Mouse (Mus musculus): ENCODE measurements around the gene 4930523C07Rik.

Gene 4930523C07Rik

GRCm38 (mm10) chr1:160045056-160045715 is 1.0 kb downstream of the 4930523C07Rik start:
- in situ Hi-C loops (cut with MboI, MseI): loop anchor here (25.0 kb wide), 1 partner anchor 742 kb away; the partner anchor contains the start of gene Rabgap1l

- in situ Hi-C loops (cut with MboI, MseI): loop anchor here (25.0 kb wide), 1 partner anchor 741 kb away; the partner anchor contains the start of gene Rabgap1l
Measured at GRCm38 (mm10) chr1:160045971-160046370, 1.8 kb downstream of the 4930523C07Rik start.

GRCm38 (mm10) chr1:160046786-160047185 is 2.6 kb downstream of the 4930523C07Rik start:
- in situ Hi-C loops (cut with MboI, MseI): loop anchor here (25.0 kb wide), 1 partner anchor 741 kb away; the partner anchor contains the start of gene Rabgap1l

GRCm38 (mm10) chr1:160047481-160047931 is 3.3 kb downstream of the 4930523C07Rik start:
- in situ Hi-C loops (cut with MboI, MseI): loop anchor here (25.0 kb wide), 1 partner anchor 740 kb away; the partner anchor contains the start of gene Rabgap1l

- in situ Hi-C loops (cut with MboI, MseI): loop anchor here (25.0 kb wide), 1 partner anchor 738 kb away; the partner anchor contains the start of gene Rabgap1l
Measured at GRCm38 (mm10) chr1:160049131-160049880, 5.1 kb downstream of the 4930523C07Rik start.

- in situ Hi-C loops (cut with MboI, MseI): no loop called here
Measured at GRCm38 (mm10) chr1:160050898-160051297, 6.7 kb downstream of the 4930523C07Rik start.

GRCm38 (mm10) chr1:160052556-160053315 is 8.6 kb downstream of the 4930523C07Rik start:
- in situ Hi-C loops (cut with MboI, MseI): no loop called here

- in situ Hi-C loops (cut with MboI, MseI): no loop called here
Measured at GRCm38 (mm10) chr1:160053510-160054305, 9.5 kb downstream of the 4930523C07Rik start.

GRCm38 (mm10) chr1:160054366-160055078 is 10.3 kb downstream of the 4930523C07Rik start:
- in situ Hi-C loops (cut with MboI, MseI): no loop called here

GRCm38 (mm10) chr1:160057657-160058056 is 13.5 kb downstream of the 4930523C07Rik start:
- in situ Hi-C loops (cut with MboI, MseI): no loop called here

GRCm38 (mm10) chr1:160059908-160060307 is 15.7 kb downstream of the 4930523C07Rik start:
- in situ Hi-C loops (cut with MboI, MseI): loop anchor here (5.0 kb wide), 1 partner anchor 143 kb away; no protein-coding TSS in a partner anchor

- in situ Hi-C loops (cut with MboI, MseI): loop anchor here (5.0 kb wide), 1 partner anchor 143 kb away; no protein-coding TSS in a partner anchor
Measured at GRCm38 (mm10) chr1:160060542-160060941, 16.4 kb downstream of the 4930523C07Rik start.

GRCm38 (mm10) chr1:160061321-160061720 is 17.1 kb downstream of the 4930523C07Rik start:
- in situ Hi-C loops (cut with MboI, MseI): loop anchor here (5.0 kb wide), 1 partner anchor 144 kb away; no protein-coding TSS in a partner anchor

- in situ Hi-C loops (cut with MboI, MseI): loop anchor here (5.0 kb wide), 1 partner anchor 145 kb away; no protein-coding TSS in a partner anchor
Measured at GRCm38 (mm10) chr1:160061725-160062366, 17.7 kb downstream of the 4930523C07Rik start.

- in situ Hi-C loops (cut with MboI, MseI): loop anchor here (5.0 kb wide), 1 partner anchor 147 kb away; no protein-coding TSS in a partner anchor
Measured at GRCm38 (mm10) chr1:160064547-160065144, 20.5 kb downstream of the 4930523C07Rik start.

- in situ Hi-C loops (cut with MboI, MseI): loop anchor here (10.0 kb wide), 1 partner anchor 684 kb away; no protein-coding TSS in a partner anchor
Measured at GRCm38 (mm10) chr1:160078882-160079661, 34.9 kb downstream of the 4930523C07Rik start.

- in situ Hi-C loops (cut with MboI, MseI): no loop called here
Measured at GRCm38 (mm10) chr1:160080800-160081436, 36.7 kb downstream of the 4930523C07Rik start.

All from regulatory T cell (primary cell).